Mouse (Mus musculus) embryonic facial prominence, embryonic 14.5 days (tissue): ENCODE data around the gene Yy1. TPM values are rescaled to one million over a fixed set of nuclear protein-coding genes. Genes with fewer than 3 reads are reported as not detected.

Experiments
- ATAC-seq: fragments of 200-750 bp; cut with Nextera tagmentation; 2 replicates; pipeline ENCODE4 v1.8.0; 2017; ENCODE audit warnings: low read depth, moderate number of reproducible peaks, moderate TSS enrichment
- DNase-seq: peaks from one replicate; pipeline ENCODE4 v3.0.0-alpha.2; 2015; ENCODE audit warnings: low spot score
- H3K27ac ChIP-seq: fragments of 300-500 bp; sonication (generic); replicated peaks from 2 replicates; pipeline ENCODE4 v1.5.1; 2014; ENCODE audit warnings: low read depth, mild to moderate bottlenecking, low read length, moderate library complexity
- H3K27me3 ChIP-seq: fragments of 300-500 bp; sonication (generic); replicated peaks from 2 replicates; pipeline ENCODE4 v1.6.1; 2014; ENCODE audit warnings: low read length; ENCODE audit not compliant: control insufficient read depth, insufficient read depth
- H3K36me3 ChIP-seq: fragments of 300-500 bp; sonication (generic); 2 replicates; pipeline ENCODE4 v1.6.1; 2014; ENCODE audit warnings: low read length, mixed read lengths; ENCODE audit not compliant: control insufficient read depth, insufficient read depth
- H3K4me1 ChIP-seq: fragments of 300-500 bp; sonication (generic); 2 replicates; pipeline ENCODE4 v1.6.1; 2014; ENCODE audit warnings: antibody characterized with exemption, low read length; ENCODE audit not compliant: control insufficient read depth, insufficient read depth
- H3K4me2 ChIP-seq: fragments of 300-500 bp; sonication (generic); 2 replicates; pipeline ENCODE4 v1.6.1; 2014; ENCODE audit warnings: low read depth, mild to moderate bottlenecking, low read length, moderate library complexity, mixed read lengths
- H3K4me3 ChIP-seq: fragments of 300-500 bp; sonication (generic); 2 replicates; pipeline ENCODE4 v1.5.1; 2014; ENCODE audit warnings: low read depth, mild to moderate bottlenecking, low read length
- H3K9ac ChIP-seq: fragments of 300-500 bp; sonication (generic); 2 replicates; pipeline ENCODE4 v1.6.1; 2014; ENCODE audit warnings: low read depth, mild to moderate bottlenecking, low read length, moderate library complexity, mixed read lengths
- H3K9me3 ChIP-seq: fragments of 300-500 bp; sonication (generic); 2 replicates; pipeline ENCODE4 v1.6.1; 2016; ENCODE audit warnings: low read length; ENCODE audit not compliant: control insufficient read depth
- WGBS: fragments of 180-500 bp; shearing (Covaris S2); extraction: QIAGEN DNeasy Blood & Tissue Kit; methylation state at CpG from one replicate; pipeline ENCODE4 v1.1.7; 2014; 5-methylcytosine and 5-hydroxymethylcytosine counted together
- polyA plus RNA-seq: library from polyadenylated mRNA; unstranded; fragments of >200 nt; fragmentation: Nextera tagmentation; extraction: Ambion mirVana; gene quantifications from 2 replicates; pipeline ENCODE4 v1.2.1, GENCODE M21; 2014

The Yy1 gene
- polyA plus RNA-seq, 1 experiment from 2014 or later = 20.3 TPM

DNA sequence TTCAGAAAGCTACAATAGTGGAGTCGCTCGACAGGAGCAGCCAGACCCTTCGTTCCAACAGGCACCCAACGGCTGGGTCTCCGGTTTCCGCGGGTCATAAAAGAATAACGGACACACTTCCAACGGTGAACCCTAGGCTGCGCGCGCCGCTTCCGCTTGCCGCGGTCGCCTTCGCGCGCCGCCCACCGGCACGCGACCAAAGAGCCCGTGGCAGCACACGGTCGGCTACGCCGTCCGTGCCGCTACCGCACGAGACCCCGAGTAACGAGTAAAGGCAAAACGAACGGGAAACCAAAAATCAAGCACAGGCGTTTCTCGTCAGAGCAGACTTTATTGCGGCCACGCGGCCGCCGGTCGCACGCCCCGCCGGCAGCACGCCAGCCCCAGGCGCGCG lies 624 bp upstream of the Yy1 start:
- Histone ChIP-seq H3K4me2 (peak overlapping the region; percentile 67), H3K4me3 (peak overlapping the region; percentile 100), H3K27ac (peak overlapping the region; percentile 99), H3K4me1 (peaks cover 19% of the 10 kb centered on the region), H3K9ac (peak overlapping the region; percentile 90), H3K27me3 (no peaks in the 10 kb centered on the region), H3K36me3 (no peaks in the 10 kb centered on the region), H3K9me3 (no peaks in the 10 kb centered on the region)
- DNase-seq (peak; percentile 90), ATAC-seq (peak; percentile 34)
- 0% methylated on average over 22 of the region's 52 CpGs for WGBS

- H3K4me2 ChIP-seq = peak overlapping the region; percentile 80
- no peaks in the 10 kb centered on the region for H3K9me3 ChIP-seq
- ATAC-seq (no peak; the same call in 1 of the 2 replicates), DNase-seq (no peak)
- H3K4me1 ChIP-seq = peaks cover 19% of the 10 kb centered on the region
- H3K9ac ChIP-seq = peak overlapping the region; percentile 92
- 0% methylated on average over 7 of the region's 71 CpGs for WGBS
- H3K27me3 ChIP-seq = no peaks in the 10 kb centered on the region
- no peaks in the 10 kb centered on the region for H3K36me3 ChIP-seq
- peak overlapping the region; percentile 100 for H3K4me3 ChIP-seq
- peak overlapping the region; percentile 99 for H3K27ac ChIP-seq
Observed at GRCm38 (mm10) chr12:108793453-108793941, 724 bp downstream of the Yy1 start.

- peak overlapping the region; percentile 80 for H3K4me2 ChIP-seq
- no peaks in the 10 kb centered on the region for H3K27me3 ChIP-seq
- no peaks in the 10 kb centered on the region for H3K9me3 ChIP-seq
- peaks cover 19% of the 10 kb centered on the region for H3K4me1 ChIP-seq
- peak overlapping the region; percentile 92 for H3K9ac ChIP-seq
- H3K4me3 ChIP-seq = peak overlapping the region; percentile 100
- WGBS = under 1% methylated on average over 37 of the region's 94 CpGs
- peak; percentile 93 for DNase-seq
- H3K36me3 ChIP-seq = no peaks in the 10 kb centered on the region
- peak; percentile 71 for ATAC-seq
- H3K27ac ChIP-seq = peak overlapping the region; percentile 99
Observed at GRCm38 (mm10) chr12:108794078-108794711, 1.4 kb downstream of the Yy1 start.

- 15% methylated on average over 9 of the region's 9 CpGs for WGBS
- peak overlapping the region; percentile 100 for H3K4me3 ChIP-seq
- peak overlapping the region; percentile 80 for H3K4me2 ChIP-seq
- H3K27me3 ChIP-seq = no peaks in the 10 kb centered on the region
- DNase-seq (peak; percentile 29), ATAC-seq (no peak)
- H3K36me3 ChIP-seq = no peaks in the 10 kb centered on the region
- H3K4me1 ChIP-seq = peaks cover 19% of the 10 kb centered on the region
- peak overlapping the region; percentile 99 for H3K27ac ChIP-seq
- H3K9ac ChIP-seq = peak overlapping the region; percentile 92
- no peaks in the 10 kb centered on the region for H3K9me3 ChIP-seq
Observed at GRCm38 (mm10) chr12:108794979-108795537, 2.3 kb downstream of the Yy1 start.

- Histone ChIP-seq H3K36me3 (no peaks in the 10 kb centered on the region), H3K9me3 (no peaks in the 10 kb centered on the region), H3K4me1 (no peaks in the 10 kb centered on the region), H3K27ac (no peak overlapping the region), H3K27me3 (no peaks in the 10 kb centered on the region), H3K9ac (no peak overlapping the region), H3K4me2 (no peak overlapping the region), H3K4me3 (no peak overlapping the region)
- DNase-seq = no peak
- no peak for ATAC-seq
- 69% methylated on average over 2 of the region's 2 CpGs for WGBS
Observed at GRCm38 (mm10) chr12:108801613-108802012, 8.8 kb downstream of the Yy1 start.

- no peak for ATAC-seq
- no peak overlapping the region for H3K4me3 ChIP-seq
- no peaks in the 10 kb centered on the region for H3K9me3 ChIP-seq
- no peak overlapping the region for H3K9ac ChIP-seq
- no peaks in the 10 kb centered on the region for H3K4me1 ChIP-seq
- 84% methylated on average over 2 of the region's 2 CpGs for WGBS
- H3K27me3 ChIP-seq = no peaks in the 10 kb centered on the region
- no peak overlapping the region for H3K4me2 ChIP-seq
- peaks cover 4% of the 10 kb centered on the region; the same call in 1 of the 2 replicates for H3K36me3 ChIP-seq
- no peak overlapping the region for H3K27ac ChIP-seq
- DNase-seq = no peak
Observed at GRCm38 (mm10) chr12:108804388-108804787, 11.6 kb downstream of the Yy1 start.

DNA sequence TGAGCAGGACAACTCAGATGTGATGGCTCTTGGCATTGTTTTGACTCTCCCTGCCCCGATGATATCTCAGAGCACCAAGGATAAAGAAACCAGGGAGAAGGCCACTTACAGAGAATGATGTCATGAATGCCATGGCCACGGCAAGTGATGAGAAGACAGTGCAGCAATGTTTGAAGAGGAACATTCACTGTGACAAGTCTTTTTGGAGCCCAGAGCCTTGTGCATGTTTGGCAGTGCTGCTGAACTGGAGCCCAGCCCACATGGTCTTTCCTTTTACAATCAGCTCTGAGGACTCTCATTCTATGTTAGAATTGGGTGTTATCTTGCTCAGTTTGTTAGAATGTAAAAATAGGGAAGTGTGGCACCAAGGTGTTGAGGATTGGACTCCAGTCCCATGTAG lies 15.7 kb downstream of the Yy1 start:
- no peak overlapping the region for H3K4me2 ChIP-seq
- ATAC-seq = no peak
- H3K36me3 ChIP-seq = peaks cover 7% of the 10 kb centered on the region; the same call in 1 of the 2 replicates
- H3K27ac ChIP-seq = no peak overlapping the region
- DNase-seq = no peak
- H3K9me3 ChIP-seq = no peaks in the 10 kb centered on the region
- H3K9ac ChIP-seq = no peak overlapping the region
- no peaks in the 10 kb centered on the region for H3K27me3 ChIP-seq
- 91% methylated on average over 2 of the region's 2 CpGs for WGBS
- no peak overlapping the region for H3K4me3 ChIP-seq
- H3K4me1 ChIP-seq = no peaks in the 10 kb centered on the region

GRCm38 (mm10) chr12:108809771-108810170 lies 17.0 kb downstream of the Yy1 start:
- WGBS = 91% methylated on average over 1 of the region's 1 CpGs
- no peaks in the 10 kb centered on the region for H3K27me3 ChIP-seq
- DNase-seq = no peak

More at GRCm38 (mm10) chr12:108809771-108810170, 17.0 kb downstream of the Yy1 start:
- no peak for ATAC-seq
- H3K4me2 ChIP-seq = no peak overlapping the region
- no peaks in the 10 kb centered on the region for H3K9me3 ChIP-seq
- no peak overlapping the region for H3K4me3 ChIP-seq
- no peaks in the 10 kb centered on the region for H3K4me1 ChIP-seq
- no peak overlapping the region for H3K27ac ChIP-seq
- H3K36me3 ChIP-seq = peaks cover 19% of the 10 kb centered on the region; the same call in 1 of the 2 replicates
- H3K9ac ChIP-seq = no peak overlapping the region
